Mouse (Mus musculus) neural tube, embryonic 13.5 days (tissue): ENCODE results near the gene Galnt2. TPM values are rescaled to one million over a fixed set of nuclear protein-coding genes. Genes with fewer than 3 reads are reported as not detected.
A peak's percentile ranks its signal among the peaks of the same experiment; 100 is the strongest.

Experiments used
- ATAC-seq: fragments of 200-750 bp; cut with Nextera tagmentation; 2 replicates; pipeline ENCODE4 v1.8.0; 2017; ENCODE audit warnings: low read depth, mild to moderate bottlenecking, moderate TSS enrichment, moderate library complexity
- H3K27ac ChIP-seq: fragments of 300-500 bp; sonication (generic); replicated peaks from 2 replicates; pipeline ENCODE4 v1.5.1; 2015; ENCODE audit warnings: moderate library complexity, mild to moderate bottlenecking, inconsistent platforms
- H3K27me3 ChIP-seq: fragments of 300-500 bp; sonication (generic); 2 replicates; pipeline ENCODE4 v1.6.1; 2015; ENCODE audit warnings: mild to moderate bottlenecking, inconsistent platforms
- H3K36me3 ChIP-seq: fragments of 300-500 bp; sonication (generic); 2 replicates; pipeline ENCODE4 v1.6.1; 2015; ENCODE audit warnings: mild to moderate bottlenecking, inconsistent platforms
- H3K4me1 ChIP-seq: fragments of 300-500 bp; sonication (generic); replicated peaks from 2 replicates; pipeline ENCODE4 v1.6.1; 2015; ENCODE audit warnings: inconsistent platforms
- H3K4me2 ChIP-seq: fragments of 300-500 bp; sonication (generic); 2 replicates; pipeline ENCODE4 v1.6.1; 2015; ENCODE audit warnings: inconsistent platforms, mild to moderate bottlenecking, moderate library complexity
- H3K4me3 ChIP-seq: fragments of 300-500 bp; sonication (generic); 2 replicates; pipeline ENCODE4 v1.5.1; 2015; ENCODE audit warnings: mild to moderate bottlenecking, inconsistent platforms
- H3K9ac ChIP-seq: fragments of 300-500 bp; sonication (generic); 2 replicates; pipeline ENCODE4 v1.6.1; 2015; ENCODE audit warnings: moderate library complexity, mild to moderate bottlenecking, inconsistent platforms
- H3K9me3 ChIP-seq: fragments of 300-500 bp; sonication (generic); 2 replicates; pipeline ENCODE4 v1.6.1; 2016; ENCODE audit warnings: inconsistent platforms
- WGBS: fragments of 180-500 bp; shearing (Covaris S2); methylation state at CpG from one replicate; pipeline ENCODE4 v1.1.7; 2015; 5-methylcytosine and 5-hydroxymethylcytosine counted together
- polyA plus RNA-seq: library from polyadenylated mRNA; unstranded; fragments of >200 nt; fragmentation: Nextera tagmentation; extraction: Ambion mirVana; gene quantifications from 2 replicates; pipeline ENCODE4 v1.2.1, GENCODE M21; 2015

The Galnt2 gene
- polyA plus RNA-seq, 1 experiment from 2014 or later: 61.4 TPM

DNA sequence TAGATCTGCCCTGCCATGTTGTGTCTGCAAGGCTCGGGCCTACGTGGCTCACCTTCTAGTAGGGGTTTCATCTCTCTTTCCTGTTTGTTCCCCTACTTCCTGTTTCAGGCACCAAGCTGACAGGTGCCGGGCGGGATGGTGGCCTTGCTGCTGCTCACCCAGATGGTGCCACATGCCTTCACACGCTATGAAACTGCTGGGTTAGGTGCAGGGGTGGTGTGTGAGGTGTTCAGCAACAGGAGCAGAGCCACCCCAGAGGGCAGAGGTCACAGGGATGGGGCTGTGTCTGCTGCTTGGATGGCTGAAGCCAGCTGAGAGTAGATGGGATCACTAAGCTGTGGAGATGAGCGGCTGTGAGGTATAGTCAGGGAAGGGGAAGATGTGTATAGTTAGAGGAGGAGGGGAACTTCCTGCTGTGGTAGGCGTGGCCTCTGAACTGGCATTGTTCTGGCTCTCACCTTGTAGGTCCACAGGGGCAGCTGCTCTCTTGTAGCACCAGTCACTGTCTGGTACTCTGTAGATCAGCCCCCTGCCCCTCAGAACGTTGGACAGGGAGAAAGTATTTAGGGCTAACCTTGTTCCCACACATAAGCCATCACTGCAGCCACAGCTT is 42.5 kb downstream of the Galnt2 start:
- Histone ChIP-seq H3K9ac (no peak overlapping the region), H3K27ac (0 out of 2 replicates have a peak overlapping the region, but pooled peaks have one; percentile 9), H3K9me3 (no peaks in the 10 kb centered on the region), H3K27me3 (no peaks in the 10 kb centered on the region), H3K36me3 (peaks cover 7% of the 10 kb centered on the region), H3K4me2 (no peak overlapping the region), H3K4me3 (no peak overlapping the region), H3K4me1 (peaks cover 77% of the 10 kb centered on the region)
- 69% methylated on average over 8 of the region's 8 CpGs for WGBS
- no peak for ATAC-seq

DNA sequence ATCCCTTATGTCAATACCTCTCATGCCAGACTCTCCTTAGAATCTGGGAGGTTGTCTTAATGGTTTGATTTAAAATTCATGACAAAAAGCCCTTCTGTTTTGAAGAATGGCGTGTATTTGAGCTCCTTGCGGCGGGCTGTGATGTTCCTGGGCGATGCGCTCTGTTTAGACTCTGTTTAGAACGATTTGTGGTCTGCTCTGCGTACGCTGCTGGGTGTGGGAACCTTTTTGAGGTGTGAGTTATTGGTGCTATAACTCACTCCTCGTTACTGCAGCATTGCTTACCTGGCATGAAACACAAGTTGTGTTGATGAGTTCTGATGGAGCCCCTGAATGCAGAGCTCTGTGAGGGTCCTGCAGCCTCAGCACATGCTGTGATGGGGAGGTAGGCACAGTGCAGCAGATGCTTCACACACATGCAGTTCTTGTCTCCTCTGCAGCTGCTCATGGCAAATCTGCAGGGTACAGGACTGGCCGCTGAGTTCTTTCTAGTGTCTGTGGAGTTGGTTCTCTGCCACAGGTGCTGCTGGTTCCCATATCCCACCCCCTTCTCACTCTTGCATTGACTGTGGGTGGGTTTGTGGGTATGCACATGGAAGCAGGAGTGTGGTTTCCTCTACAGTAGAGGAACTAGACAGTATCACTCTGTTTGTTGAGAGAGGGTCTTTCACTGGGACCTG is 43.4 kb downstream of the Galnt2 start:
- peak overlapping the region; percentile 35; the same call in 1 of the 2 replicates for H3K27ac ChIP-seq
- peaks cover 7% of the 10 kb centered on the region for H3K36me3 ChIP-seq
- 39% methylated on average over 10 of the region's 10 CpGs for WGBS
- H3K4me2 ChIP-seq: no peak overlapping the region
- ATAC-seq: no peak
- peaks cover 77% of the 10 kb centered on the region for H3K4me1 ChIP-seq
- no peaks in the 10 kb centered on the region for H3K27me3 ChIP-seq
- no peak overlapping the region for H3K9ac ChIP-seq
- no peak overlapping the region for H3K4me3 ChIP-seq
- no peaks in the 10 kb centered on the region for H3K9me3 ChIP-seq

DNA sequence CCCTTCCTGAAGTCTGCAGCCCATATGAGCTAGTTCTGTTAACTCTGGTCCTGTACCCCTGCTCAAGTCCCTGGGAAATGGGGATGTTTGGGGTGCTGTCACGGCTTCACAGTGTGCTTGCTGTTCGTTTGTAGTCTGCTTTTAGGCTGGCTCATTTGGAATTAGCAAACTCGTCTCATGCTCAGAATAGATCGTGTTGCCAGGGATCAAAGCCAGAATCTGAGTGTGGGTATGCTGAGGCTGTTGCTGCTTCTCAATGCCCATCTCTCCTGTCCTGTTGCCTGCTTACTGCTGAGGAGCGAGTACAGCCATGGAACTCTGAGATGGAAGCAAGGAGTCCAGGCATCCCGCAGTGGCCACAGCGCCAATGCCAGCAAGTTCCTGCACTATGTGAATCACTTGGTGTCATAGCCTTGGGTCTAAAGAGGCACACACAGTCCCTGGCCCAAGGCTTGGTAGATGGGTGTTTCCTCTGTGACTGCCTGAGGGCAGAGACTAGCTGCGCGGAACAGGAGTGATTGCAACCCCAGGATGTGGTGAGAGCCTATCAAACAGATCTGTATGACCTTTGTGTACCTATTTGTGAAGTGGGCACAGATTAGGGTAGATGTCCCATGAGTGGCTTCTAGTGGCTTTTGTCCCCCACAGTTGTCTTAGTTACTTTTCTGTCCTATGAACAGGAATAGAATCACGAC is 44.3 kb downstream of the Galnt2 start:
- WGBS: 94% methylated on average over 10 of the region's 10 CpGs
- H3K9me3 ChIP-seq: no peaks in the 10 kb centered on the region
- H3K36me3 ChIP-seq: peaks cover 7% of the 10 kb centered on the region

DNA sequence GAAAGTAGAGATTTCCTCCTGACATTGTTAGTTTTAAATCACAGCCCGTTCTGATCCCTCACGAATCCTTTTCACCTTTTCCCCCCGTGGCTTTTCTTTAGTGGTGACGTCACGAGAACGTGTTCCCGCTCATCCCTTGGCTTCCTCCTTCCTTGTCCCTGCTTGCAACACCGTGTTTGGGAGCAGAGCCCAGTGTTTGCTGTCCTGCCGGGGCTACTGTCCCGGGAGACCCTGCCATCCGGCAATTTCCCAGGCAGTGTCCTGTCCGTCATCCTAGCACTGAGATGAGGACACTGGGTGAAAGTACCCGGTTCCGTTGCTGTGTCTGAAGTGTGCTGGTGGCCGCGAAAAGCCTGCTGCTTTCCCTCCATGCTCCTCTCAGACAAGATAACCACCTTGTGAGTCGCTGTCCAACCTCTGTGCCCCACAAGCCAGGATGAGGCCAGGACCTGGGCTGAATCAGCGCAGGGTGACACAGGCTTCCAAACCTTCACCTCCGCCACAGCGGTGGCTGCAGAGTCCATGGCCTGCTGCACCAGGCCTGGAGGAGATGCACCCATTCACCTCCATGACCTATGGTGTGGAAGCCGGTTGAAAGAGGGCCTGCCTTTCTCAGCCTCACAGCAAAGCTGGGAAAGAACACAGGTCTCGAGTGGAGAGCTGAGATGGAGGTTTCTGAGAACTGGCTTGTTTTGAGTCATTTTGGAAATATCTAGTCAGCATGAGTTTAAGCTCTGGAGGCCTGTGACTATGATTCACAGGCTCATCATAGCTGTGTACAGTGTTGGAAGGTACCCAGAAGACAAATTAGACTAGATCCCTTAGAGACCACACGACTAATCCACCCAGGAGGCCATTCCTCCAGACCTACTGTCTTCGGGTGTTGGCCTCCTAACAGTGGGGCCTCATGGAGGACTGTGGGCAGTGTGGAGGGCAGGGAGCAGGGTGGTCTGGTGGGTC is 47.0 kb downstream of the Galnt2 start:
- no peak for ATAC-seq
- H3K4me3 ChIP-seq: no peak overlapping the region
- peak overlapping the region; percentile 25; the same call in 1 of the 2 replicates for H3K27ac ChIP-seq
- 62% methylated on average over 24 of the region's 24 CpGs for WGBS
- H3K9me3 ChIP-seq: no peaks in the 10 kb centered on the region
- no peak overlapping the region for H3K4me2 ChIP-seq
- peaks cover 85% of the 10 kb centered on the region for H3K4me1 ChIP-seq
- peaks cover 7% of the 10 kb centered on the region for H3K36me3 ChIP-seq
- H3K27me3 ChIP-seq: no peaks in the 10 kb centered on the region
- H3K9ac ChIP-seq: no peak overlapping the region; the same call in 1 of the 2 replicates

More for the DNA sequence above, 44.3 kb downstream of the Galnt2 start:
- no peak for ATAC-seq
- H3K27me3 ChIP-seq: no peaks in the 10 kb centered on the region
- peaks cover 74% of the 10 kb centered on the region for H3K4me1 ChIP-seq
- no peak overlapping the region for H3K9ac ChIP-seq
- no peak overlapping the region for H3K4me2 ChIP-seq
- H3K4me3 ChIP-seq: no peak overlapping the region
- H3K27ac ChIP-seq: no peak overlapping the region

DNA sequence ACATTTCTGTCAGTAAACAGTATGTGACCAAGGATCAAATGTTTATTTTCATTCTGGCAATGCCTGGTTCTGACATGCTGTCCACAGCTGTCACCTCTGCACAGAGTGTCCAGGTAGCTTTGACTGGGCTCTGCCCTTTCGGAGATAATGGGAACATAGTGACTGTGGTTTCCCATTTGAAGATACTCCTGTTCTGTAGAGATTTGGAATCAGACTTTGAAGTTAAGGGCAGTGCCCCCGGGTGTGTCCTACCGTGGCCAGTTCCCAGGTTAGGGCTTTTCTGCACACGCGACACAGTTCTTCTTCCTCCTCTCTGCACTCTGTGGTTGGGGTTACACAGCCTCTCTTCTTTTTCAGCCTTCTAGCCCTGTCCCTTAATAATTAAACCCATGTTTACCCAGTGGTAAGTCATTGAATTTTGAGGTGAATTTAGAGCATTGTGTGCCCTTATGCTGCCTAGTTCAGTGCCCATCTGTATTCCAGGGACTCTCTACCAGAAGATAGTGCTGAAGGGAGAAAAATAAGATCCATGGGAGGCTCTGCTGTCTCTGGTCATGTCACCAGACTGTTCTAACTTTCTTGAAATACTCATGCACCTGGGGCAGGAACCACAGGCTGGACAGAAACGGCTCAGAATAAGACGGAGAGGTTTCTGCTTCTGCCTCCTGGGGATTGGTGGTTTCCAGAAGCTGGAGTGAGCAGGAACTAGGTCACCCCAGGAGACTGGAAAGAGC is 47.9 kb downstream of the Galnt2 start:
- no peaks in the 10 kb centered on the region for H3K9me3 ChIP-seq
- no peak overlapping the region for H3K9ac ChIP-seq
- H3K4me3 ChIP-seq: no peak overlapping the region
- no peaks in the 10 kb centered on the region for H3K27me3 ChIP-seq
- no peak overlapping the region for H3K27ac ChIP-seq
- H3K4me2 ChIP-seq: no peak overlapping the region
- peaks cover 85% of the 10 kb centered on the region for H3K4me1 ChIP-seq
- H3K36me3 ChIP-seq: peaks cover 7% of the 10 kb centered on the region
- WGBS: 89% methylated on average over 7 of the region's 7 CpGs
- no peak for ATAC-seq

DNA sequence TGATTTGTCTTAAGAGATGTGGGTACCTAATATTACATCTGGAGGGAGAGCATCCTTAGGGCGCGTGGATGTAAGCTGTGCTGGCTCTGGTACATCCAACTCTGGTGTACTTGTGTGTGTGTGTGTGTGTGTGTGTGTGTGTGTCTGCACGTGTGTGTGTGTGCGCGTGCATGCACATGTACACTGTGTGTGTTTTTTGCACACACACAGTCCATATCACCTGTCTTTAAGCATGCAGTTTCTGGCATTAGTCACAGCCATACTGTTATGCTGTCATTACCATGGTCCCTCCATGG is 48.4 kb downstream of the Galnt2 start:
- no peak for ATAC-seq
- H3K27me3 ChIP-seq: no peaks in the 10 kb centered on the region
- peaks cover 7% of the 10 kb centered on the region for H3K36me3 ChIP-seq
- no peaks in the 10 kb centered on the region for H3K9me3 ChIP-seq
- no peak overlapping the region for H3K9ac ChIP-seq
- H3K4me3 ChIP-seq: no peak overlapping the region
- H3K4me2 ChIP-seq: no peak overlapping the region
- no peak overlapping the region for H3K27ac ChIP-seq
- WGBS: 100% methylated on average over 5 of the region's 5 CpGs
- H3K4me1 ChIP-seq: peaks cover 85% of the 10 kb centered on the region

DNA sequence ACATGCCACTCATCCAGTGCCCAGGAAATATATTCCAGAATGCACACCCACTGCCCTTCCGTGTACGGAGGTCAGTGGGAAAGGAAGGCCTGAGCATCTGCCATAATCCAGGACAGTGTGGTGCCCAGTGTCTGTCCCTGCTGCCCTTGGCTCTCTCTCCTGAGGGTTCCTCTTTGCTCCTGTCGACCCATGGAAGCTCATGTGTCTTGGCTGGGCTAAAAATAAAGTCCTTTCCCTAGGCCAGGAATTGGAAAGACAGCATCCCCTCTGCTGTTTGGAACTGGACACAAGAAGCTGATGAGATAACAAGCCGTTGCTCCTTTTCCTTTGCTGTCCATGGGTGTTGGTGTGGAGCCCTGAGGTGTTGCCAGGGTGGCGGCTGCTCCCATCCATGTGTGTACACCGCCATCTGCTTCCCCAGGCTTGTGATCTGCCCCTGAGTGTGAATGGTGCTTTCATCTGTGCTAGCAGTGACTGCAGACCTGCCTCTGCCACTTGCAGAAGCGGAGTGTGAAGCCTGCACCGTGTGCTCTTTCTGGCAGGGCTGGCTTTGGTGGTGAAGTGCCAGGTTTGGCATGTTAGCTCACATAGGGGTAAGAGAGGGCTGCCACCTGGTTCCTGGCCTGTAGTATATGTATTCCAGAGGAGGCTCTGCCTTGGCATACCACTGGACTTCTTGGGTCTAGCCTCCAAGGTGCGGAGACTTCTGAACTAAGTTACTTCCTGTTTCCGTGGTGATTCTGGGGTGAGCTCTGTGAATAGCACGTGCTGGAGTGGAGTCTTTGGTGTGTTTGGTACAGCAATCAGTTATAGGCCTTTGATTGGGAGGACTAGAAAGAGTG is 50.7 kb downstream of the Galnt2 start:
- H3K9me3 ChIP-seq: no peaks in the 10 kb centered on the region
- no peaks in the 10 kb centered on the region for H3K36me3 ChIP-seq
- ATAC-seq: no peak
- H3K9ac ChIP-seq: no peak overlapping the region
- H3K27me3 ChIP-seq: no peaks in the 10 kb centered on the region
- WGBS: 57% methylated on average over 11 of the region's 11 CpGs
- no peak overlapping the region for H3K4me2 ChIP-seq
- peaks cover 93% of the 10 kb centered on the region for H3K4me1 ChIP-seq
- no peak overlapping the region for H3K4me3 ChIP-seq
- H3K27ac ChIP-seq: peak overlapping the region; percentile 92; the same call in 1 of the 2 replicates

DNA sequence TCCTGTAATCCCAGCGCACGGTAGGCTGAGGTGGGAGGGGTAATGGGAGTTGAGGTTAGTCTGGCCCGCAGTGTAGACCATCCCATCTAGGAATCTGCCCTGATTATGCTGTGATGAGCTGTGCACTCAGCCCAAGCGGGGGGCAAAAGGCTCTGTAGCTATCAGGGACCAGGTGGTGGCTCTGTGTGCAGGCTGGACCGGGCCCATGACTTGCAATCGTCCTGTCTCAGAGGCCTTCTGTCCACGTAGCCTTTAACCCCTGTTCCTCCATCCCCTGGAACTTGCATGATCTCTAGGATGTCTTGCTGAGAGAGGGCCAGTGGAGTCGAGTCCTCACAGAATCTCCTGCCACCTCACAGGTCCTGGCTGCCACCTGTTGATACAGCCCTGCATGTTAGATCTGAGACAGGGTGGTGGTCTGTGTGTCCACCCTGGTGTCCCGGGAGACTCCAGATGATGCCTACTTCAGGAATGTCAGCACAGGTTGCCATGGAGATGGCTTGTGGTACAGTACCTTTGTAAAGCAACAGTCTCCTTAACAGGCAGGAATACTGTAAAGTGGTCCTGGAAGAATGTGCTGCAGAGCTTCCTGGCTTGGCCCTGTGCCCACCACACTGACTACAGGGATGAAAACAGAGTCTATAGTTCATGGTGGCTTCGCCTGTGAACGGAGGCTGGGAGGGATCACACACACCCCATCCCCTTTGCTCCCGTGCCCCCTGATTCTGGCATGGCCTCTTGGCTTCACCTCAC is 51.9 kb downstream of the Galnt2 start:
- peak overlapping the region; percentile 32; the same call in 1 of the 2 replicates for H3K9ac ChIP-seq
- H3K4me2 ChIP-seq: no peak overlapping the region
- WGBS: 62% methylated on average over 12 of the region's 12 CpGs

DNA sequence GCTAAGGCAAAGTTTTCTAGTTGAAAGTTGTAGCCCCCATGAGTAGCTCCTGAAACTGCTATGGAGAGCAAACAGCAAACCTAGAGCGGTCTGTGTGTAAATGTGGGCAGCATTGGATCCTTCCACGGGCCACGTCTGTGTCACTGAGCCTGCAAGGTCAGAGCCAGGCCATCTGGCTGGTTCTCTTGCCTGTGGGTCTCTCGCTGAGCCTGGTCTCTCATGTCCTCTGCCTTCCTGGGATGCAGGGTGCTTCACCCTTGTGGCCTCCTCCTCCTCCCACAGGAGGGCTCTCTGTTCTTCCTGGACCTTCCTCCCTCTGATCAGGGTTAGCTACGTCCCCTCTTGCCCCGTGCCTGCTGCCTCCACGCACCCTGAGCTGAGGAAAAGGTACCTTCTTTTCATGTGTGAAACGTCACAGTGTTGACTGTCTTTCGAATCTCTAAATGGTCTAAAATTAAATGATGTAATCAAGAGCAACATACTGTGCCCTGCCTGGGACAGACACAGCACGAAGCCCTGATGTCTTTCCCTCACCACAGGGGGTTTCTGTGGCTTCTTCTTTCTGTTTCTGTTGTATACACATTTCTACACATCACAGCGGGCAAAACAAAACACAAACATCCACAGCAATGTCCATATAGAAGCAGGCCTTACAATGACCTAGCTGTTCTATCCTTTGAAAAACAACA is 52.6 kb downstream of the Galnt2 start:
- H3K9ac ChIP-seq: peak overlapping the region; percentile 32
- no peaks in the 10 kb centered on the region for H3K9me3 ChIP-seq
- no peaks in the 10 kb centered on the region for H3K36me3 ChIP-seq
- no peaks in the 10 kb centered on the region for H3K27me3 ChIP-seq
- no peak overlapping the region for H3K4me3 ChIP-seq
- 15% methylated on average over 11 of the region's 11 CpGs for WGBS
- H3K27ac ChIP-seq: peak overlapping the region; percentile 92
- 0 out of 2 replicates have a peak overlapping the region, but pooled peaks have one; percentile 11 for H3K4me2 ChIP-seq
- peak; percentile 3; the same call in 1 of the 2 replicates for ATAC-seq
- H3K4me1 ChIP-seq: peaks cover 91% of the 10 kb centered on the region

More for the DNA sequence above, 51.9 kb downstream of the Galnt2 start:
- Histone ChIP-seq H3K27me3 (no peaks in the 10 kb centered on the region), H3K27ac (peak overlapping the region; percentile 92), H3K4me1 (peaks cover 94% of the 10 kb centered on the region), H3K36me3 (no peaks in the 10 kb centered on the region), H3K9me3 (no peaks in the 10 kb centered on the region), H3K4me3 (no peak overlapping the region)
- no peak for ATAC-seq

DNA sequence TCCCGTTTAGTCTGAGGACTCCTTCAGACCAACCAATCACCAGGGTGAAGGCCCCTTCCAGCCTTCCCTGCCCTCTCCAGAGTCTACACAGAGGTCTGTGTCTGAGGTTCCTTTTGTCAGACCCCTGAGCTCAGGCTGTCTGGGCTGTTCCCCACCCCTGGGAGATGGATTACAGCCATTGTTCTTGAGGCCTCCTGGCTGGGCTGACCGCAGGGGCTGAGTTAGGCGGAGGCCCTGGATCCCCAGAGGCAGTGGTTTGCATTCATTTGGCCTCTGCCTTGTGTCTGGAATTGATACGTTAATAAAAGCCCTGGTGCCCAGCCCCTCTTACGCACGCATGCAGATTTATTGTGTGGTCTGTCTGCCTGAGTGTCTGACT is 53.1 kb downstream of the Galnt2 start:
- Histone ChIP-seq H3K4me1 (peaks cover 91% of the 10 kb centered on the region), H3K9me3 (no peaks in the 10 kb centered on the region), H3K4me3 (no peak overlapping the region), H3K27ac (peak overlapping the region; percentile 92), H3K36me3 (no peaks in the 10 kb centered on the region), H3K4me2 (0 out of 2 replicates have a peak overlapping the region, but pooled peaks have one; percentile 11), H3K27me3 (no peaks in the 10 kb centered on the region), H3K9ac (peak overlapping the region; percentile 32)
- peak; percentile 81 for ATAC-seq
- 6% methylated on average over 6 of the region's 6 CpGs for WGBS
